Mouse (Mus musculus): ENCODE data around the gene Gemin2. TPM values are rescaled to one million over a fixed set of nuclear protein-coding genes. Genes with fewer than 3 reads are reported as not detected.
"Not testable (repeated sequence)": the region's sequence is repeated elsewhere in the genome, so short reads cannot be mapped to it uniquely, and the experiment has no call there.

Gene Gemin2
- polyA plus RNA-seq, 3 experiments from 2014 or later: 38.4 to 43.3 (median 39.6) TPM

DNA sequence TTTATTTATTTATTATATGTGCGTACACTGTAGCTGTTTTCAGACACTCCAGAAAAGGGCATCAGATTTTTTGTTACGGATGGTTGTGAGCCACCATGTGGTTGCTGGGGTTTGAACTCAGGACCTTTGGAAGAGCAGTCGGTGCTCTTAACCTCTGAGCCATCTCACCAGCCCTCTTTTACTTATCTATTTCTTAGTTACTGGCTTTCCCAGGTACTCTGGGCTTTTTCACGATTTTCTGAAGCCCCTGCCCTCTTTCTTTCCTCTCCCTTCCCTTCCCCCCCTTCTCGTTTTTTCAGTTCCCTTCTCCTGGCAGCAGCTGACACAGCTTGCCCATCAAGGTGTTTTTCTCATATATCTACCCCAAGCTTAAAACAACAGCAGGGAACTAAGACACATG, 45.0 kb downstream of the Gemin2 start:
- not testable (repeated sequence) for ATAC-seq

DNA sequence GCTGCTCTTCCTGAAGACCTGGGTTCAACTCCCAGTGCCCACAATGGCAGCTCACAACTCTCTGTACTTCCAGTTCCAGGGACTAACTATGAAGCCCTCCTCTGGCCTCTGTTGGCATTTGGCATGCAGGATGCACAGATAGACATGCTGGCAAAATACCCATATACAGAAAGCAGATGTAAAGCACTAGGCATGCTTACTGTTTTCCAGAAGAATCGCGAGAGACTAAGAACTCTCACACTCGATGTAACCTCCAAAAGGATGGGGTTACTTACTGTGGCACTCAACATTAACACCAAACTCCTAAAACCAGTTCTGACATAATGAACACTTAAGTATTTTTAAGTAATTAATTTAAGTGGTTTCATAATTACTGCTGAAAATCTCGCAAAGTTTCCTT, 47.1 kb downstream of the Gemin2 start:
- ATAC-seq: no peak

DNA sequence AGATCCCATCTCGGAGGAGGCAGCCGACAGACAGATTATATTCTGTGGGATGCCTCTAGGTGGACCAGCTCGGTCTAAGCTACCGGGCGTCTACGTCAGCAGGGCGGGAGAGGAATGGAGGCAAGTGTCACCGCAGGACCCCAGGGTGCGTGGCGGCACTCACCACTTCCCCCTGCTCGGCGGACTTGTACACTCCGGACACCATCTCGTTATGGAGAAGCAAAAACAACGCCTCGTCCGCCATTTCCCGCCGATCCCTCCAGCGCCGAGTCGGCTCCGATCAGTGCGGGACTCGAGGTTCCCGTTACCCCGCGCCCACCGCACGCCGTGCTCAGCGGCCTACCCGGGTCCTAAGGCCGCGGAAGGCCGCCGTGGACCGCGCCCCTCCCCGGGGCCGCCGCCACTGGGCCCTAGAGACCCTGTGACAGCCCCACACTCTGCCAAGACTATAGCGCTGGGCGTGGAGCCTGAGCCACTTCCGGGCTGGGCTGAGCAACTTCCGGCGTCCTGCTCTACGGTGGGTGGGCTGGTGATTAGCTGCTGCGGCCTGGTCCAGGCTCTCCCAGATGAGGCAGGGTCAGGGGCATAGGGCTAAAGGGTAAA, 47.9 kb downstream of the Gemin2 start, which contains the start of gene Trappc6b:
Gene Trappc6b, minus strand, starts transcription at position 480 of the 603 bp plus-strand sequence.
- ATAC-seq: peak; percentile 91

DNA sequence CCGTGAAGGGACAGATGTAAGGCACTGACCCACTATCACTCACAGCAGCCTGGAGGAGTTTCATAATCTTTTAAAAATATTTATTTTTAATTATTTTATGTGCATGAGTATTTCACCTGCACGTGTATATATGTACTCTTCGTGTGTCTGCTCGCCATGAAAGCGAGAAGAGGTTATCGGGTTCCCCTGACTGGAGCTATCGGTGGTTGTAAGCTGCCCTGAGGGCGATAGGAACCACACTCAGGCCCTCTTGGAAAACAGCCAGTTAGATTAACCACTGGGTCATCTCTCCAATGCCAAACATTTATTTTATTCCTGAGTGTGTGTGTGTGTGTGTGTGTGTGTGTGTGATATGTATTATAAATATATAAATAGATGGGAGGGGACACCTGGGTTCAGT, 51.6 kb downstream of the Gemin2 start:
- ATAC-seq: no peak

DNA sequence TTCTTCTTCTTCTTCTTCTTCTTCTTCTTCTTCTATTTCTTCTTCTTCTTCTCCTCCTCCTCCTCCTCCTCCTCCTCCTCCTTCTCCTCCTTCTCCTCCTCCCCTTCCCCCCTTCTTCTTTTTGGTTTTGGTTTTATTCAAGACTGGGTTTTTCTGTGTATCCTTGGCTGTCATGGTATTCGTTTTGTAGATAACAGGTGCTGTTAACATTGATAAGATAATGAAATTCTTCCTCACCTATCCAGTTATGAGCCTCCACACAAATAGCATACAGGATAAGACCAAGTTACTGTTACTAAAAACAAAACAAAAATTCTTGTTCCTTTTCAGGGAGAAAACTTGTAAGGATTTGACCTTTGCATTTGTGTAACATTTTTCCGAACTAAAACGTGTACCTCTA, 52.6 kb downstream of the Gemin2 start:
- no peak for ATAC-seq

GRCm38 (mm10) chr12:59066448-59067077, 53.4 kb downstream of the Gemin2 start, which contains the start of gene Pnn:
Pnn (plus strand) TSS chr12:59066884.
- peak; percentile 98 for ATAC-seq

DNA sequence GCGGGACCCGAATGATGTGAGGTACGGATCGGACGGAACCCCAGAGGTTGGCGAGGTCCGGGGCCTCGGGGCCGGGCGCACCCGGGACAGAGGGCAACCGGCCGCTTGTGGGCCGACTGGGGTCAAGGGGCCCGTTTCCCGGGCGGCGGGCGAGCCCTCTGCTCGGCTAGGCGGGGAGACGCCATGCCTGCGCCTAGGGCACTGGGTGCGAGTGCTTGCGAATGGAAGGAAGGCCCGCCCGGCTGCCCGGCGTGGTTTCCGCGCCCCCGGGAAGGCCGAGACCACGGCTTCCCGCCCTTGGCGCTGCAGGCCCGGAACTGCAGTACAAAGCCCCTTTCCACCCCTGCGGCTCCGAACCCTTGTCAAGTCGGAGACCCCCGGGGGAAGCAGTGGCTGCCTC, 53.9 kb downstream of the Gemin2 start:
- ATAC-seq: peak; percentile 11

- ATAC-seq: no peak
Measured at GRCm38 (mm10) chr12:59068791-59069190, 55.6 kb downstream of the Gemin2 start.

DNA sequence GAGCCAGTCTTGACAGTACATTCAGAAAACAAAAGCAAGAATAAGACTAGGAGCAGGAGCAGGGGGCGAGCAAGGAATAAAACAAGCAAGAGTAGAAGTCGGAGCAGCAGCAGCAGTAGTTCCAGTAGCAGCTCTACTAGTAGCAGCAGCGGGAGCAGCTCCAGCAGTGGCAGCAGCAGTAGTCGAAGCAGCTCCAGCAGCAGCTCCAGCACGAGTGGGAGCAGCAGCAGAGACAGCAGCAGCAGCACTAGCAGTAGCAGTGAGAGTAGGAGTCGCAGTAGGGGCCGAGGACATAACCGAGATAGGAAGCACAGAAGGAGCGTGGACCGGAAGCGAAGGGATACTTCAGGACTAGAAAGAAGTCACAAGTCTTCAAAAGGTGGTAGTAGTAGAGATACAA, 59.1 kb downstream of the Gemin2 start:
- ATAC-seq: no peak

DNA sequence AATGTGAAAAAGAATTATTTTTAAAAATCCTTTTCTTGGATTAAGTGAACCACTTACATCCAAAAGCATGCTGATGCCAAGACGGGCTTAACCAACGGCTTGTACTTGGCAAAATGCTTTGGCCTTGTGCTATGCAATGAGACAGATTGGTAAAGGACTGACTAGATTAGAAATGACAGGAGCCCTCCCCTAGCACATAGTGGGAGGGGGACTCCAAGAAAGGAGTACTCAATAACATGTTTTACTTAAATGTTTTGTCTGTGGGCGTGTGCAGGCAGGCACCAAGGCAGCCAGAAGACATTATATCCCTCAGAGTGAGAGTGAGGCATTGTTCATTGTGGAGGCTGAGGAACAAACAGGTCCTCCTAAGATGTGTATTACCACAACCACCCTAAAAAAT, 60.9 kb downstream of the Gemin2 start:
- ATAC-seq: no peak

GRCm38 (mm10) chr12:59076996-59077395, 63.8 kb downstream of the Gemin2 start:
- ATAC-seq: no peak

DNA sequence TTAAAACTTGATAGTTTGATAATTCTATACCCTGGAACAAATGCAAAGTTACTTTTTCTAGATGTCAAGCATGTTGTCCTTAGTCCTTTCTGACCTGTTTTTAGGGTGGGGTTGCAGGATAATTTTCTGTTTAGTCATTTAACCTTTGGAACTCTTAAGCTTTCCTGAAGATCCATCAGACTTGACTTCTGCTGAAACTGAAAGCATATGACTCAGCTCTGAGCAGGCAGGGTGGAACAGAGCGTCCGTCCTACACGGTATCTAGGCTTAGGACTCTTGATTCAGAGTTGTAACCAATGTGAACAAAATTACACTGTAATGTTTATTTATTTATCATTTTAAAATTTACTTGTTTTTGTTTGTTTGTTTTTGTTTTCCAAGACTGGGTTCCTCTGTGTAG, 64.7 kb downstream of the Gemin2 start:
- no peak for ATAC-seq

Other genes starting within 250 kb of the Gemin2 start
- gene Sec23a, start 1.4 kb upstream of the Gemin2 start, polyA plus RNA-seq (2017; shearing (Covaris generic)): 10 to 100 TPM; 30.8 to 34.0 (median 32.3) TPM
- gene Trappc6b, start 48.1 kb downstream of the Gemin2 start, polyA plus RNA-seq (2017; shearing (Covaris generic)): 100 to 1,000 TPM in 2 of 3 experiments, 10 to 100 TPM in 1; 70.3 to 103 (median 103) TPM
- gene Pnn, start 53.5 kb downstream of the Gemin2 start, polyA plus RNA-seq (2017; shearing (Covaris generic)): 100 to 1,000 TPM in 2 of 3 experiments, 10 to 100 TPM in 1; 95.0 to 156 (median 100) TPM
- gene Mia2, start 82.4 kb downstream of the Gemin2 start, polyA plus RNA-seq (2017; shearing (Covaris generic)): 10 to 100 TPM; 19.0 to 34.2 (median 32.9) TPM
- 10 to 100 TPM; 11.4 to 20.7 (median 17.2) TPM for gene Fbxo33, start 206.3 kb downstream of the Gemin2 start, polyA plus RNA-seq (2017; shearing (Covaris generic))